Mouse (Mus musculus) neural tube, embryonic 11.5 days (tissue): Measurements from ENCODE around the gene Cd34. TPM values are rescaled to one million over a fixed set of nuclear protein-coding genes. Genes with fewer than 3 reads are reported as not detected.

ENCODE experiments used
- ATAC-seq: fragments of 200-750 bp; cut with Nextera tagmentation; 2 replicates; pipeline ENCODE4 v1.8.0; 2017; ENCODE audit warnings: moderate number of reproducible peaks, mild to moderate bottlenecking, moderate TSS enrichment, moderate library complexity; ENCODE audit not compliant: insufficient read depth, low FRiP score, low TSS enrichment
- DNase-seq: peaks from one replicate; pipeline ENCODE4 v3.0.0-alpha.2; 2015; ENCODE audit warnings: low spot score
- H3K27ac ChIP-seq: fragments of 300-500 bp; sonication (generic); 2 replicates; pipeline ENCODE4 v1.5.1; 2014; ENCODE audit warnings: low read depth, mild to moderate bottlenecking, low read length
- H3K27me3 ChIP-seq: fragments of 300-500 bp; sonication (generic); 2 replicates; pipeline ENCODE4 v1.6.1; 2014; ENCODE audit warnings: mild to moderate bottlenecking, low read length, mixed read lengths; ENCODE audit not compliant: control insufficient read depth, insufficient read depth
- H3K36me3 ChIP-seq: fragments of 300-500 bp; sonication (generic); 2 replicates; pipeline ENCODE4 v1.6.1; 2014; ENCODE audit warnings: mild to moderate bottlenecking, low read length, moderate library complexity, mixed read lengths; ENCODE audit not compliant: control insufficient read depth, insufficient read depth
- H3K4me1 ChIP-seq: fragments of 300-500 bp; sonication (generic); 2 replicates; pipeline ENCODE4 v1.6.1; 2014; ENCODE audit warnings: low read length, mixed read lengths; ENCODE audit not compliant: control insufficient read depth, insufficient read depth
- H3K4me2 ChIP-seq: fragments of 300-500 bp; sonication (generic); 2 replicates; pipeline ENCODE4 v1.6.1; 2014; ENCODE audit warnings: low read depth, mild to moderate bottlenecking, moderate library complexity
- H3K4me3 ChIP-seq: fragments of 300-500 bp; sonication (generic); 2 replicates; pipeline ENCODE4 v1.5.1; 2014; ENCODE audit warnings: low read depth, low read length
- H3K9ac ChIP-seq: fragments of 300-500 bp; sonication (generic); 2 replicates; pipeline ENCODE4 v1.6.1; 2014; ENCODE audit warnings: mild to moderate bottlenecking, low read length
- H3K9me3 ChIP-seq: fragments of 300-500 bp; sonication (generic); 2 replicates; pipeline ENCODE4 v1.6.1; 2016; ENCODE audit warnings: low read length; ENCODE audit not compliant: control insufficient read depth
- WGBS: fragments of 180-500 bp; shearing (Covaris S2); extraction: QIAGEN DNeasy Blood & Tissue Kit; methylation state at CpG from one replicate; pipeline ENCODE4 v1.1.7; 2014; 5-methylcytosine and 5-hydroxymethylcytosine counted together
- polyA plus RNA-seq: library from polyadenylated mRNA; unstranded; fragments of >200 nt; fragmentation: Nextera tagmentation; extraction: Ambion mirVana; gene quantifications from 2 replicates; pipeline ENCODE4 v1.2.1, GENCODE M21; 2014

Cd34 gene
- 62.2 and 67.0 TPM in 2 replicates for polyA plus RNA-seq

- H3K27me3 ChIP-seq: peaks cover 5% of the 10 kb centered on the region; the same call in 1 of the 2 replicates
- no peaks in the 10 kb centered on the region for H3K36me3 ChIP-seq
- H3K4me1 ChIP-seq: peaks cover 5% of the 10 kb centered on the region; the same call in 1 of the 2 replicates
- peak within 1 kb of the TSS; percentile 32; the same call in 1 of the 2 replicates for H3K9ac ChIP-seq
- no peak for ATAC-seq
- H3K9me3 ChIP-seq: no peaks in the 10 kb centered on the region
- 1% methylated on average over 26 of the region's 26 CpGs for WGBS
- peak within 1 kb of the TSS; percentile 55 for H3K4me2 ChIP-seq
- H3K4me3 ChIP-seq: peak within 1 kb of the TSS; percentile 37
- peak; percentile 49 for DNase-seq
- H3K27ac ChIP-seq: no peak within 1 kb of the TSS
Measured at GRCm38 (mm10) chr1:194938715-194939114, at the start of gene Cd34. Cd34 (plus strand) TSS chr1:194938819.

DNA sequence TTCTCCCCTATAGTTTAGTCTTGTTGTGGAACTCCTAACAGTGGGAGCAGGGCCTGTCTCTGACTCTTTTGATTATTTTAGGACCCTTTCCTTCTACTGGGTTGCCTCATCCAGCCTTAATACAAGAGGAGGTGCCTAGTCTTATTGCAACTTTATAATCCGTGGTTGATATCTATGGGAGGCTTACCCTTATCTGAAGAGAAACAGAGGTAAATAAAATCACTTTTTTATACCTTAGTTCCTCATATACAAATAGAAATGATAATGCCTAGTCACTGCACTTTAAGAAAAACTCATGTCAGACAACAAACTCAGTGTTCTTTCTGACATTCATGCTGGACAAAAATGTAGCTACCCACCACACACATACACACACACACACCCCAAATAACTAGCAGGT lies 44.1 kb upstream of the Cd34 start:
- no peak overlapping the region for H3K9ac ChIP-seq
- H3K4me2 ChIP-seq: no peak overlapping the region
- H3K4me1 ChIP-seq: no peaks in the 10 kb centered on the region
- H3K27me3 ChIP-seq: no peaks in the 10 kb centered on the region
- H3K4me3 ChIP-seq: no peak overlapping the region
- no peak overlapping the region for H3K27ac ChIP-seq
- WGBS: 66% methylated on average over 1 of the region's 1 CpGs
- no peaks in the 10 kb centered on the region for H3K9me3 ChIP-seq
- ATAC-seq (no peak), DNase-seq (no peak)
- H3K36me3 ChIP-seq: no peaks in the 10 kb centered on the region

DNA sequence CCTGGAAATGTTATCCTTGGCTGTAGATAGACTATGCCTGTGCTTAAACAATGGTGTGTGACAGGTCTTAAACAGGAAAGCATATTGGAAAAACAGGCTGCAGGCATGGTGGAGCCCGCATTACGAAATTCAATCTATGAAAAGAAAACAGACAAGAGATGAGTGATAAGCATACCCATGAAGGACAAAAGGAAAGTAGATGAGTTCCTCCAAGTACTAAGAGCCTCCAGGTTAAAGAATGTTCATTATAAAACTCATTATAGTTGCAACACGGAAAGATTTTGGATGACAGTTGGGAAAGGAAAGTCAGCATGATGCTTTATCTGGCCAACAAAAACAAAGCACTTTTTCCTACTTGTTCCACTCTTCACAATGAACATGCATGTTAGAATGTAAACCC lies 43.3 kb upstream of the Cd34 start:
- 90% methylated on average over 3 of the region's 3 CpGs for WGBS
- H3K36me3 ChIP-seq: no peaks in the 10 kb centered on the region
- H3K4me3 ChIP-seq: no peak overlapping the region
- ATAC-seq (no peak), DNase-seq (no peak)
- H3K9me3 ChIP-seq: no peaks in the 10 kb centered on the region
- H3K9ac ChIP-seq: no peak overlapping the region
- H3K4me2 ChIP-seq: no peak overlapping the region
- no peak overlapping the region for H3K27ac ChIP-seq
- H3K4me1 ChIP-seq: no peaks in the 10 kb centered on the region
- H3K27me3 ChIP-seq: no peaks in the 10 kb centered on the region

DNA sequence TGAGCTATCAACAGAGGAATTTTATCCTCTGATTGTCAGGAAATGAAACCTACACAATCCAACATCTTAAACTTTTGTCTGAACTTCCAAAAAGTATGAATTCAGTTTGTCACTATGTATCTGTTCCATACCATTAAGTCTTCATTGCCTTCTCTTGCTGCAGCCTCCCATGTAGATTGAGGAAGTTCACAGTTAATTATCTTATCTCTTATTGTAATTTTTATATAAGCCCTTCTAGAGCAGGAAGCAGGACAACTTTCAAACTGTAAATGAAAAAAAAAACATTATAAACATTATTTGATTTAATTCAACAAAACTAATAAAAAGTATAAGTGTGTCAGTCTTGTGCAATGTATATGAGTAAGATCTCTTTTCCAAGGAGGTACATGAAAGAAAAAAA lies 37.5 kb upstream of the Cd34 start:
- DNase-seq (no peak), ATAC-seq (no peak)
- no peak overlapping the region for H3K4me3 ChIP-seq
- H3K4me2 ChIP-seq: no peak overlapping the region
- no peak overlapping the region for H3K9ac ChIP-seq
- H3K27me3 ChIP-seq: no peaks in the 10 kb centered on the region
- H3K4me1 ChIP-seq: no peaks in the 10 kb centered on the region
- H3K36me3 ChIP-seq: no peaks in the 10 kb centered on the region
- no peak overlapping the region for H3K27ac ChIP-seq
- no peaks in the 10 kb centered on the region for H3K9me3 ChIP-seq

DNA sequence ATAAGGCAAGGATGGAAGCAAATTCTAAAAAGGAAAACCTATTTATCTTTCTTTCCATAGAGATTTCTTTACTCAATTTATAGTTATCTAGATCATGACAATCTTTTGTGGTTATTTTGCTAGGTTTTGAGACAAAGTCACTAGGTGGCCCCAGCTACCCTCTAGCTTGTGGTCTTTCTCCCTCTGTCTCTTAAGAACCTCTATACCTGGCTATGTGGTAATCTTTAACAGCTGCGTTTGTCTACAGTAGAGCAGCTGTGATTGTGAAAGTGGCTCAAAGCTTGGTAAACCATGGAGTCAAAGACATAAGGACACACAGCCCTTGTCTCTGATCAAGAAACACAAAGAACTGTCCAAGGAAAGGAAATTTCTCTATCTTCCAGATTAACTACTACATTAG lies 36.8 kb upstream of the Cd34 start:
- H3K36me3 ChIP-seq: no peaks in the 10 kb centered on the region
- no peaks in the 10 kb centered on the region for H3K4me1 ChIP-seq
- H3K4me3 ChIP-seq: no peak overlapping the region
- no peak overlapping the region for H3K4me2 ChIP-seq
- H3K9me3 ChIP-seq: no peaks in the 10 kb centered on the region
- ATAC-seq: no peak
- H3K9ac ChIP-seq: no peak overlapping the region
- H3K27me3 ChIP-seq: no peaks in the 10 kb centered on the region
- no peak overlapping the region for H3K27ac ChIP-seq
- WGBS: 88% methylated on average over 1 of the region's 1 CpGs
- no peak for DNase-seq

DNA sequence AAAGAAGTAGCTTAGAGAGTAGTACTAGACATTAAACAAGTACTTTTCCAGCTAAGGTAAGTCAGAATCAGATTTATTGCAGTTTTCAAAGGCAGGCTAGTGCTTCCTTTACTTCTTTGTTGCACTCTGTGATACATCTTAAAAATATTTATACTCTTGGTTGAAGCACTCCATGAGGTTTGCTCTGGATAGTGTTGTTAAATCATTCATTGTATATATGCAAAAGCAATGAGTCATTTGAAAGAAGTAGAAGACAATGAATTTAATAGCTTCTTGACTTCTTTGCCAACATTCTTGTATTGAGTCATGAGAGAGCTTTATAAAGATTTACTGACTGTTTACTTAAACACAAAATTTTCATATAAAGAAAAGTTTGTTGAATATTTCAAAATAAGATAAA lies 29.7 kb upstream of the Cd34 start:
- no peak for ATAC-seq
- no peaks in the 10 kb centered on the region for H3K4me1 ChIP-seq
- no peaks in the 10 kb centered on the region for H3K36me3 ChIP-seq
- no peak overlapping the region for H3K4me3 ChIP-seq
- no peak overlapping the region for H3K4me2 ChIP-seq
- no peak for DNase-seq
- H3K27me3 ChIP-seq: no peaks in the 10 kb centered on the region
- H3K27ac ChIP-seq: no peak overlapping the region
- H3K9ac ChIP-seq: no peak overlapping the region
- H3K9me3 ChIP-seq: no peaks in the 10 kb centered on the region

- H3K36me3 ChIP-seq: no peaks in the 10 kb centered on the region
- no peaks in the 10 kb centered on the region for H3K4me1 ChIP-seq
- H3K9me3 ChIP-seq: no peaks in the 10 kb centered on the region
- no peak overlapping the region for H3K4me2 ChIP-seq
- H3K27ac ChIP-seq: no peak overlapping the region
- no peak overlapping the region for H3K9ac ChIP-seq
- no peak overlapping the region for H3K4me3 ChIP-seq
- 75% methylated on average over 1 of the region's 1 CpGs for WGBS
- no peak for ATAC-seq
- H3K27me3 ChIP-seq: no peaks in the 10 kb centered on the region
- DNase-seq: no peak
Measured at GRCm38 (mm10) chr1:194925753-194926350, 12.8 kb upstream of the Cd34 start.

GRCm38 (mm10) chr1:194927887-194928286 lies 10.7 kb upstream of the Cd34 start:
- Histone ChIP-seq H3K27me3 (no peaks in the 10 kb centered on the region), H3K36me3 (no peaks in the 10 kb centered on the region), H3K4me1 (no peaks in the 10 kb centered on the region), H3K27ac (no peak overlapping the region), H3K4me2 (no peak overlapping the region), H3K9ac (no peak overlapping the region), H3K4me3 (no peak overlapping the region), H3K9me3 (no peaks in the 10 kb centered on the region)
- ATAC-seq (no peak), DNase-seq (peak; percentile 13)
- 57% methylated on average over 3 of the region's 3 CpGs for WGBS

DNA sequence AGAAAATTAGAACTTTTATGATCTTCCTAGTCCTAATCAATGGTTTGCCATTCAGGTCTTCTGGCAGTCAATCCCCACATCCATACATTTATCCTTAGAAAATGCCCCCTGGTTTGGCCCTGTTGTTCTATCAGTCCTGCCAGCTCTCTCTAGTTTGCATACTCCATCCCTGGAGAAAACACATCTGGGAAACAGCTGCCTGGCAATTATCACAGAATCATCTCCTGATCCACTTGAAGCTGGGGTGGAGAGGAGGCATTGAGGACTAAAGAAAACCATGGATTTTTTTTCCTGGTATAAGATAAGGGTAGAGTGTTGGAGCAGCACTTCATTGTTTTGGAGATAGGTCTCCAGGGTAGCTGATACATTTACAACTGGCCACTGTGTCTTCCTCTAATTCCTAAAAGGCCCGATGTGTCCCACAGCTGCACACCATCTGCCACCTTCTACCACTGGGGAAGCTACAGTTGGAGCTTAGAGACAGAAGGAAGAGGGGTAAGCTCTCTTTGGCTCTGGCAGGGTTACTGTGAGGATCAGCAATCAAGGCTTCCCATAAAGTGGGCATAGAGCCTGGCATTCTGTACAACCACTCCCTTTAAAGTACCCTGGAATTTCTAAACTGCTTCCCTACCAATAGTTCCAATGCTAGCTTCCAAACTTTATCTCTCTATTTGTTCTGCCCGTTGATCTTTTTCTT lies 9.2 kb upstream of the Cd34 start:
- no peak overlapping the region for H3K27ac ChIP-seq
- no peaks in the 10 kb centered on the region for H3K36me3 ChIP-seq
- H3K4me2 ChIP-seq: no peak overlapping the region
- no peak overlapping the region for H3K4me3 ChIP-seq
- DNase-seq: no peak
- no peak overlapping the region for H3K9ac ChIP-seq
- no peaks in the 10 kb centered on the region for H3K4me1 ChIP-seq
- no peaks in the 10 kb centered on the region for H3K27me3 ChIP-seq
- 65% methylated on average over 2 of the region's 2 CpGs for WGBS
- no peak for ATAC-seq
- H3K9me3 ChIP-seq: no peaks in the 10 kb centered on the region
